Mouse (Mus musculus) cerebellum, adult (tissue): ENCODE results near the gene Apbb2.

ENCODE experiments used
- ATAC-seq: cut with Nextera tagmentation; 2 replicates; pipeline ENCODE4 v1.9.2; 2017; ENCODE audit warnings: mild to moderate bottlenecking, moderate library complexity, mixed read lengths; ENCODE audit not compliant: insufficient number of reproducible peaks, low FRiP score, low TSS enrichment

Gene Apbb2

DNA sequence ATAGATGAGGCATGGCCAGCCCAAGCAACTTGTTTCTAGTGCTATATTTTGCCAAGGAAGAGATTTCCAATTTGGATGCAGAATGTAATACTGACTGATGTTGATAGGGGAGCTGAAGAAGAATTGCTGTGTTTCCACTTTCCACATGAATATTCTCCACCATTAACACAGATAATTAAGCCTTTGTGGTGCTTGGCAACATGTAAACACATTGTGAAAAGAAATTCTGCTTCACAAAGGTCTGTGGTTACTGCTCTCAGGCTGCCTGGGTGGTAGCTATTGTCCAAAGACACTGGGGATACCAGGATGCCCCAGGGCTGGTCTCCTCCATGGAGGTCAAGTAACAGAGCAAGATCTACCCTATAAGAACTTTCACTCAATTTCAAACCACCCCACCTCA, 190.5 kb downstream of the Apbb2 start:
- ATAC-seq = no peak

DNA sequence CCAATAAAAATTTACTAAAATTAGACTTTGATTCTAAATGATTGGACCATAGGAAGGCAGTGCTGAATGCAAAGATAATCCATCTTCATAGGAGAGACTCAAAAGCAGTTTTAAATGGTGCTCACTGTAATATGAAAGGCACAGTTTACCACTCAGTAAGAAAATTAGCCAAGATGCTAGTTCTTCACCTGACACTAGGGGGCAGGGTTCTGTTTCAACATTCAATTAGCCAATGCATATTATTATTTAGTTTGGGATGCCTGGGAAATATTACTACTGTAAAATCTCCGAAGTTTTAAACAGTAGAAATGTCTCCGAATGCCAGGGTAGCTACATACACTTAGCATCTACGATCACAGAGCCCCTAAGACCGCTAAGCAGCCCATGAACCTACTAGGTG, 194.7 kb downstream of the Apbb2 start:
- 0 out of 2 replicates have a peak, but pooled peaks have one; percentile 41 for ATAC-seq

DNA sequence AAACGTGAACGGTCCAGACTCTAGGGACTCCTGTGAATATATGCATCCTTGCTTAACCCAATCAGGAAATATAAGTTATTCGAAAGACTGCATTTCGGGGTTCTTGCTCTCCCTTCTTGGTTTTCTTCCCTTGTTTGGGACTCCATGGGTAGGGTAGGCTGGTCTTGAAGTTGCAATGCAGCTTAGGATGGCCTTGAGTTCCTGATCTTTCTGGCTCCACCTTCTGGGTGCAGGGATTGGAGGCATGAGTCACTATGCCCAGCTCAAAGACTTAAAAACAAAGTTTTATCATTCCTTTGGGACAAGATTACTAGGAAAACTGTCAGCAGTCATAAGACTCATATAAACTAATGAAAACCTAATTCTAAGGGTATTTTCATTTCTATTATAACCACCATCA, 195.1 kb downstream of the Apbb2 start:
- ATAC-seq = no peak

DNA sequence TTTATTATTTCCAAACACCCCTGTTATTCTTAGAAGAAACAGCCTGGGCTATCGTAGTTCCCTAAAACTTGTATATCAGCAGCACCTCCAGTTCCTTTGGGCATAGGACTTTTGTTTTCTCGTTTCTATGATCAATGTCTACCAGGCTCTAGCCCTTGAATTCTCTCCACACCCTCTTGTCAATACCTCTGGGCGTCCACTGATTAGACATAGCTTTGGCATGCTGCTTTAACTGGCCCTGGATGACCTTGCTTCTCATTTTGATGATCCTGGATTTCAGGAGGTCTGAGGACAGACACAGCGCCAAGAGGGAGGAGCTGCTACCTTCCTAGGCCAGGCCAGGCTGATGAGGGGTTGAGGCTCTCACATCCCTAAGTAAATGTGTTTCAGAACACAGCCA, 196.6 kb downstream of the Apbb2 start:
- ATAC-seq = no peak

DNA sequence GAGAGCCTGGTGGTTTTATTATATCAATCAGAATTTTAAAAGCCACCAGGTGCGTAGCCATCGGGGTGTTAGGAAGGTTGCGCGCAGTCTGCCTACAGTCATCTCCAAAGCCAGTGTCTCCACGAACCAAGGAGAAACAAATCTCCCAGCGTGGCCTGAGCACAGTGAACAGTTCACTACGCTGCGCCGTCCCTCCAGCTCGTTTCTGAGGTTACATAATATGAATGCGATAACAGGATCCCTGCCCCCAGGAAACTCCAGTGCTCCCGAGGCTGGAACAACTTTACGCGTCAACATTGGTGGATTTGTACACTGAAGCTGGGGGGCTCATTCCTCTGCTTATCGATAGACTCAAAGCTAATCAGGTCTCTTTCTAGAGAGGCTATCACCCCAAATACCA, 197.4 kb downstream of the Apbb2 start:
- ATAC-seq = no peak

DNA sequence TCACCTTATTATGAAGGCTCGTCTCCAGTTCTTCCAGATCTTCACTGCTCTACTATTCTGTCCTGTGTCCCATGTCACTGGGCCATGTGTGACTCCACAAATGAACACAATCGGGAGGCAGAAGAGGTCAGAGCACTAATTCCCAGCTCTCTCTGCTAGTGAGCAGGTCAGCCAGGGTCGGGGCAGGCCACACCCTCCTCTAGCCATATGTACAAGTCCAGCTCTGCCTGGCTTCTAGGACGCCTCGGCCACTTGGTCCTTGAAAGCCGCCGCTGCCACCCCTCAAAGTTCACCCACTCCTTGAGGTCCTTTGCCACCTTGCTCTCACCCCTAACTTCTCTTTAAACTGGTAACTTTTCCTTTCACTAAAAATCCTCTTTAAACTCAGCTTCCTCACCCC, 198.6 kb downstream of the Apbb2 start:
- ATAC-seq = no peak

DNA sequence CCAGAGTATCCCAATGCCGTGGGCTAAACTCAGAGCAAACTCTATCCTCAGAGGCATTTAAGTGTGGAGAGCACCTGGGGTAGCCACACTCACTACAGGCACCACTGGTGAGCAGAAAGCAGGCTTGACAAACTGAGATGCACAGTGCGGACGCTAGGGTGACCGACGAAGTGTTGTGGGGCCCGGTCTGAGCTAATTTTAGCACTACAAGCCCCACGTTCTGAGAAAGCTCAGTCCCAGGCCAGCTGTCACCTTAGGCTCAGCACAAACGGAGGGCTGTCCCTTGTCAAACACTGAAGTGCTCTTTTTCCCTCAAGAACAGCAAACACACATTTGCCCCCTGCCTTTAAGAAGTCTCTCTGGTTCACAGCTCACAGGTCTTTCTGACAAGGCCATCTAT, 201.3 kb downstream of the Apbb2 start:
- peak; percentile 62 for ATAC-seq

DNA sequence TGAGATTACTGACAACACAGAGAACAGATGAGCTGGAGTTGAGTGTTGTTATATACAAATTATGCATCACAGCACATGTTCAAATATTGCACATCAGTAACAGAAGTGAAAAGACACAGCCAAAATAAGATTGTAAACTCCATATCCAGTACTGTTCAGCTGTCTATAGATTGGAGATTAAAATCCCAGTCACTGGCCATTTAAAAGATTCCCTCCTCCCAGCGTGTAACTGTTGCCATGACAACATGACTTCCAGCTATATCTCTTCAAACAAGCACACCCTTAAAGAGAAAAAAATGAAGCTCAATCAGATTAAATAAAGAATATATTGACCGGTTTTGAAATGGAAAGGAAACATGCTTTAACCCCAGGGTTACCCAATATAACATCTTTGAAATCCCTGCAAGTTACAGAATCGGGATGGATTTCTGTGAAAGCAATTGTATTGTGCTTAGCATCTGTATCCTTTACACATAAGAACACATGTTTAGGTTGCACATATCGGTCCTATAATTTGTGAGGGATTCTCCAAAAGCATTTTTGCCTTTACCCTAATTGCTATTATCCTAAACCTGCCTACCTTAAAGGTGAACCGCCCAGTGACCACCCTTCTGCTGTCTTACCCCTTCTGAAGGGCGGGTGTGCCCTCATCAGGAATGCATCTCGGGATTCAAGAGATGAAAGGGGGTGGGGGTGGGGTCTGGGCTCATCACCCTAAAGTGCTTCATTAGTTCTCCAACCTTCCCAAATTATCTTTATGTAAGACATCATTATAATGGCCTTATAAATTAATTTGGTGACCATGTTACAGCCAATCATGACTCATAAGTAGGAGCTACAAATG, 202.7 kb downstream of the Apbb2 start:
- ATAC-seq = no peak

DNA sequence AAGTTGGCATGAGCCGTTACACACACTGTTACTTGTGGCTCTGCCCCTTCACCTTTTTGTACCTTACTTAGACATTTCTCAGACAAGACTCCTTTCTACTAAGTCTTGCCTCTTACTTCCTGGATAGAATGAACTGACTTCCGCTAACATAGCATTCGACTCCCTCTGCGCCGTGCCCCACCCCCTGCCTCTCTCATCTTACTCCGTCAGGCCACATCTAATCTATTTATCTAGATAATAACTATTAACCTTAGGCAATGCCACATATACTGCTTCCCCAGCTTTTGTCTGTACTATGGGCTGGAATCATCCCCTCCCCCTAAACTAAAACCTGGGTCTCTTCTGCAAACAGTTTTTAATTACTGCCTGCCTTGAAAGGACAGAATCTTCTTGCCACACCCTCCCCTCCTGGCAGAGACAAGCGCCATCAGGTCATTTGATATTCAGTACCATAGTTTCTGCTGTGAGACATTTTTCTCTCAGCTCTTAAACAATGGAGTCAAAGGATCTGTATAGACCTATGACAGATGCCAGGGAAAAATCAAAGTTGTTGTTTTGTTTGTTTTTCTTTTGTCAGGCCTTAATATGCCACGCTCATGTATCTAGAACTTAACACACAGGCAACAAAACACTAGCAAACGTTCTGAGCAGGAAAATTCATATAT, 203.4 kb downstream of the Apbb2 start:
- no peak for ATAC-seq

DNA sequence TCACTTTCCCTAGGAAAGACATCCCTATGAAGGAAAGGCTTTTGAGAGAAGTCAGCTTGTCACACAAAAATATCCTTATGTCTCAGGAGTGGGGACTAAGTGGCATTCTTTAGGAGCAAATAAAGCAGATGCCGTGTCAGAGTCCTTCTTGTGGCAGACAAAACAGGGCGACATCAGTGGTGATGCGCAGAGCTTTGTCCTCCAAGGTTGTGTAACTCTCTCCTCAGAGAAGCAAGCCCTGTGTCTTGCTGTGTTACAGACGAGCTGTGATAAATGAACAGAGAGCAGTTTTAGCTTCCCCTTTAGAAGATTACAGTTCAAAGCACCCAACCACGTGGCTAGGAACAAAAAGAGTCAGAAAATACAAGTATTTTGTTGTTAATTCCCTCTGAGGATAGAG, 205.2 kb downstream of the Apbb2 start:
- ATAC-seq = no peak

DNA sequence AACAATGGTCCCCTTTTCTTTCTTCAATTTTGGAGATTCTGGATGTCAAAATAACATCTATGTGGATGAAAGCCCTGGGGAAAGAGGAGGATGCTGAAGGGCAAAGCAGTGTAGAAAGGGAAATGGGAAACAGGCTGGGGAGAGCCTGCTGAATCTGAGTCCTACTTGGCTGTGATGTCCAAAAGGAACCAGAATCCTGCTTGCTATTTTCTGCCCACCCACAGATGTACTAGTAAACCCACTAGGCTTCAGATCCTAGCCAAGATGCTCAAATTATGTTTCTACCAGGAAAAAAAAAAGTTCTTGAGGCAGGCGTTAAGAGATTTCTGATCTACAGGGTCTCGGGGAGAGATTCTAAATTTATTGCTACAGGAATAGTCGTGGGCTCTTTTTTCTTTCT, 205.8 kb downstream of the Apbb2 start:
- no peak for ATAC-seq

DNA sequence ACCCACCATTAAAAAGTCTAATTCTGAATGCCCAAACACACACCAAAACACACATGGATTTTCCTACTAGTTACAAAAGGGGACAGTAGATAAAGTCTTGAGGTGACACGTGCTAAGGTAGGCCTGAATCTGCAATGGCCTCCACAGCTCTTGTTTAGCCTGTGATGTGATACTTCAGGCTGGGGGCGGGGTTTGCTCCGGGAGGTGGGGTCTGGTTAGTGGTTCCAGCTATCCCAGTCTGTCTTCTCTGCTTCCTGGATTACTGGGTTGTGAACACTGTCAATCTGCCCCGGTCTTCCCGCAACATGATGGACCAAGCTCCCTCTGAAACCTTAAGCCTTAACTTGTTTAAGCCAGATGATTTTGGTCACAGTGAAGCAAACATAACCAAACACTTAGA, 210.0 kb downstream of the Apbb2 start:
- no peak for ATAC-seq

DNA sequence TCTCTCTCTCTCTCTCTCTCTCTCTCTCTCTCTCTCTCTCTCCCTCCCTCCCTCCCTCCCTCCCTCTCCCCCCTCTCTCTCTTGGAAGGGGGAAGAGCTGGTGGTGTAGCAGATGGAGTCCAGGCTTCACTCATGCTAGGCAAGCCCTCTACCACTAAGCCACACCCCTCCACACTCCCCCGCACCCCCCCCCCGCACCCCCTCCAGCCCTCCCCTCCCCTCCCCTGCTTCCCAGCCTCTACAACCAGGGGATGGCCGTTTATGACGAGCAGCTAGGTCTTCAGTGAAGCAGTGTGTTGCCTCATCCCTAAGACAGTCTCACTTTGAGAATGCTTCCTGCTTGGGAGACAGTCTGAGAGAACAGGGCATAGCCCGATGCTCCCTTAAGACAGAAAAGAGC, 210.6 kb downstream of the Apbb2 start:
- ATAC-seq = no peak

DNA sequence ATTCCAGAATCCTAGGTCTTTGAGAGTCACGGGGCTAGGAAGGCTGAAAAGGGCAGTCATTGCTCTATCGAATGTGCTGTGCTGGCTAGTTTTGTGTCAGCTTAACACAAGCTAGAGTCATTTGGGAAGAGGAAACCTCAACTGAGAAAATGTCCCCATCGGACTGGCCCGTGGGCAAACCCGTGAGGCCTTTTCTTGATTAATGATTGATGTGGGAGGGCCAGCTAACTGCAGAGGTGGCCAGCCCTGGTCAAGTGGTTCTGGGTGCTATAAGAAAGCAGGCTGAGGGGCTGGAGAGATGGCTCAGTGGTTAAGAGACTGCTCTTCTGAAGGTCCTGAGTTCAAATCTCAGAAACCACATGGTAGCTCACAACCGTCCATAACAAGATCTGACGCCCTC, 212.2 kb downstream of the Apbb2 start:
- no peak for ATAC-seq

DNA sequence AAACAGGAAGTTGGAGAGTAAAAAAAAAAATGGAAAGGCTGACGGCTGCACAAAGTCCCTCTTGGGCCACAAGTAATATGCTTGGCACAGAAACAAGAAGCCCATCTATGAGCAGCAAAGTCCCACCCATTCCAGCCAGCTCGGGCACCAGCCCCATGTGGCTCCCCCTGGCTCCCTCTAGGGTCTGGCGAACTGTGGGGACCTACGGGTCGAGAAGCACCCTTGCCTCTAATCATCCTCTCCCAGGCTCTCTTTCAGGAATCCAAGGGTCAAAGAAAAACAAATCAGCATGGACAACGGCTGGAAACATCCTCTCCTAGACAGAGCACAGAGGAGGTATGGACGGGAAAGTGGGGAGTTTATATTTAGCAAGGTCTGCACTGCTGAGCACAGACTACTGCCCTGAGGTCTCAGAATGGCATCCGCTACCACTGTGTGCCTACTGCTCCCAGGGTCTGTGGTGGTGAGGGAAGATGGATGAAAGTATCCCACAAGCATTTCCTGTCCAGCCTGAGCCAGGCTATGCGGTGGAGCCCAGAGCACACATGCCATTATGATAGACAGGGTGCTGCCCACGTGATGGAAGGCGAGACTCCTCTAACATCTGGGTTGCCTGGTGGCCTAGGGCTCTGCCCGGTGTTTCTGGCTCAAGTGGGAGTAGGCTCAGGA, 212.7 kb downstream of the Apbb2 start:
- no peak for ATAC-seq

DNA sequence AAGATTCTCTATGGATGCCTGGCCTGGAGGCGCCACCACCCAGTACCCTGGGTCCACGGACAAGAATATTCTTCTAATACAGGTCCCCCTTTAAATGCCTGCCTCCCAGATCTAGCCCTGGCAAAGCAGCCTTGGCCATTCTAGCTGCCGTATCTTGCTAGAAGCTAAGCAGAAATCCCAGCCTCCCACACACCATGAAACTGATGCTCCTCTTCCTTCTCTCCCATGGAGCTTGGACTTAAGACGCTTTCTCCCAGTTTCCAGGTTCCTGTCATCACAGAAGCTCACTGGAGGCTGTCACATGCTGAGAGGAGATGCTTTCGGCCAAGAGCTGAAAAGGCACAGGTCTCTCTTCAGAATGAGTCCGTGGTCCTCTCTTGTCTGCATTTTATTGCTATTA, 213.3 kb downstream of the Apbb2 start:
- ATAC-seq = no peak

DNA sequence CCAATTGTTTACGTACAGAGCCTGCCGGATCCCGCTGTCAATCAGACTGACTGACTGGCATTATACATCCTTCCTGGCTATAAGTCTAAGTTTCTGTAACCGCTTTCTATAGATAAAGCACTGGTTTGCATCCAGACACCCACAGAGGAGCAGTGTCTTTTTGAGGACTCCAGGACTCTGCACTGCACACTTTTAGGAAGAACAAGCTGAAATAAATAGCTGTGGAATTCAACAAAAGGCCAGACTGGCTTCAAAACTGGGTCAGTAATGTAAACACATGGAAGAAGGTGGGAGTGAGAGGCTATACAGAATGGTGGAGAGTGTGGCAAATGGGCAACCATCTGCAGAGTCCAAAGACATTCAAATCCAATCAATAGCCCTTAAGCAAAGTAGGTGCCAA, 218.0 kb downstream of the Apbb2 start:
- no peak for ATAC-seq

DNA sequence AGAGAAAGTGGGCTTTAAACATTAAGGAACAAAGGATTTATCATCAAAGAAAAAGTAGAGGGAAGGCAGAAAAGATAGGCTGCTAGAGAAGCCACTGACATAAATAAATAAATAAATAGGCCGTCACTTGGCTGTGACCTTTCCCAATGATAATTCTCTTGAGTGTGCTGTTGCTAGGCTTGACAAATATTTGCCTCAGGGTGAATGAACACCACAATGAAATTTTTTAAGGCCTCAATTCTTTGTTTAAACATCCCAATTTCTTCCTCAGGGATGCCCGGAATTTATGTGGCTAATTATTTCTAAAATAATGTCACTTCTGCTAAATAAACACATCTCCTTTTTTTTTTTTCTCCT, 219.3 kb downstream of the Apbb2 start:
- no peak for ATAC-seq

DNA sequence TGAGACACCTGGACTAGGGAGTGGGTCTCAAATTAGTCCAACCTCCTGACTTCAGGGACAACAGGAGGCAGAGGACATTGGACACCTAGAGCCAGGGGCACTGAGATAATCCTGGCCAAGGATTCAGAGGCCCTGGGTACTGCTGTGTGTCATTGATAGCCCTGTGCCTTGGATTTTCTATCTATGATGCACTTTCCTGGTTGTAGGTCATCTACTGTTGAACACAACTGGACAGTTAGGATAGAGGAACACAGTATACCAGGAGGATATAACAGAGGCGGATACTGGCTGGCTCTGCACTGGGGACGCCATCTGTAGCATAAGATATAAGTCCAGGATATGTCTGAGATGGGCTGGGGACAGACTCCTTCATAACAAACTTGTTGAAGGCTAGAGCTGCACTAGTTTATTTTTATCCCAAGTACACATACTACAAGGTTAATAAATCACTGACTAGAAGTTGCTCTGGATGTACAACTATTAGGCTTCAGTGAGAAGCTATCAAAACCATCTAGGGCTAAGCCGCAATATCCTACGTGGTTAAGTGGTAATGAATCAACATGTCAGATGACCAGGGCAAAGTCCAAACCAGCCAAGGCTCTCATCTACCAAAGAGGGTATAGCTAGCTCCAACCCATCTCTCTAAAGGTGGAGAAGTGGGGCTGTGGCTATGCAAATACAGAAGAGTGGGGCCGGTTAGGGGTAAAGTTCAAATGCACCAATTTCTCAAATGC, 219.9 kb downstream of the Apbb2 start:
- no peak for ATAC-seq

DNA sequence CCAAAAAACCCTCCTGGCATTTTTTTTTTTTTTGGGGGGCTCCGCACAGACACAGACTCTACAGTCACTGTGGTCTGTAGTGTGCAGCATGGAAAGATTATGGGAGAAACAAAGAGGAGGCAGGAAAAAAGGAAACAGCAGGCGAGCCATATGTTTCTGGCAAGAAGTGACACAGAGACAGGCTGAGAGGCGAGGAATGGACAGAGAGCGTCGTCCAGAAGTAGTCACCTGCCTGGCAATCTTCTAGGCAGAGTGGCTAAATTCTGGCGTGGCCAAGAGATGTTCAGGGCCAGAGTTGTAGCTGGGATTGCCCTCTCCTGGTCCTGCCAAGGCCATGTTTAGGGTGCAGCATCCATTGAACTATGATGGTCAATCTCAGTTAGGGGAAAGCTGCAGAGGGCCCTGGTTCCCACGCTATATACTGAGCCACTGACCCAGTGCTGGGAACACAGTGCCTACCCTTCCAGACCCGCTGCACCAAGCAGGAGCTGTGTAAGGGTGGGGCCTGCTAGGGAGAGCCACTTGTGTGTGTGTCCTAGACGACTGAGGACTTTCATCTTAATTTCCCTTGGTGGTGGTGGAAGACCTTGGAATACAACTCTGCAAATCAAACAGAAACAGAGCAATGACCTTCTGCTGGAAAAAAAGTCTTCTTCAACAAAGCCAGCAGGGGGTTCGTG, 224.7 kb downstream of the Apbb2 start:
- ATAC-seq = peak; percentile 65
